Mouse (Mus musculus) heart, postnatal 36 days (tissue): ENCODE results near the gene Sell. TPM values are rescaled to one million over a fixed set of nuclear protein-coding genes. Genes with fewer than 3 reads are reported as not detected.
"Not testable (repeated sequence)": the region's sequence is repeated elsewhere in the genome, so short reads cannot be mapped to it uniquely, and the experiment has no call there.

Source experiments
- DNase-seq, 2 experiments: peaks; one replicate each; pipeline ENCODE4 v3.0.0; 2021 to 2022
- intact Hi-C: fragments of 180-260 bp; cut with DNase I; formaldehyde crosslinking; loops from one replicate; pipeline ENCODE4 v1.15.1; 2025
- total RNA-seq, 2 experiments: library from RNA; stranded (reverse); gene quantifications; 2 replicates each; pipeline ENCODE4 v1.2.3; 2021

Sell gene
- 1 to 10 TPM in 1 of 2 experiments, under 1 TPM in 1; 1.00 to 1.2 TPM for total RNA-seq

DNA sequence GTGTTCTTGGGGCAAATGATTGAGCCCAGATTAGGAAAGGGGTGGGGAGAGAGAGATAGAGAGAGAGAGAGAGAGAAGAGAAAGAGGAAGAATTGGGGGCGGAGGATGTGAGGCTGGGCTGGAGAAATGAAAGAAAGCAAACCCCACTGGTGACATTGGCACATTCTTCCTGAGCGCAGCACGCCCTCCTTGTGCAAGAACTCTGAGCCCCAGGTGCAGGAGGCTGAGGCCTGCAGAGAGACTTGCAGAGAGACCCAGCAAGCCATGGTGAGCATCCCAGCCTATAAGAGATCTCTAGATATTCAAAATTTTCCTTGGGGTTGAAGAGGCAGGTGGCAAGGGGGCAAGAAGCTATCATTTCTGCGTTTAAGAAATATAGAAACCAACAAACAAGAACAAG is at the start of gene Sell:
Sell (plus strand) TSS at position 58 of the 400 bp plus-strand sequence.
- DNase-seq: no peak
- intact Hi-C loops: loop anchor here (1.0 kb wide), 1 partner anchor 76 kb away; no protein-coding TSS in a partner anchor

DNA sequence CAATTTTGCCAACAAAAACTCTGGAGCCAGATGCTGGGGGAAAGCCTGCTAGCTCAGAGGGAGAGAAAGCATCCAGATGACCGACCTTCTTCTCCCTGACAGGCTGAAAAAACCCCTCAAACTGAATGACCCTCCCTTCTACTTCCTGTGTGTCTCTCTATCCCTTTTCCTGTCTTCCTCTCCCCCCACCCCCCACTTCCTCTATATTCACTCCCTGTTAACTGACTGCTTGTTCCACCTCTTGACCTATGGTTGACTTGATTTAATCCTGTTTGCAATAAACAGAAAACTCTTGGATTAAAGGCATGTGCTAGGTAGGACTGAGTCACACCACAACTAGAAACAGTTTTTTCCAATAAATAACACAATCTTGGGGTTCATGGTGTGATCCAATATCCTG is 47.2 kb upstream of the Sell start:
- DNase-seq: no peak
- intact Hi-C loops: no loop called here

- intact Hi-C loops: no loop called here
- DNase-seq: no peak
These were observed 43.4 kb upstream of the Sell start for GRCm38 (mm10) chr1:164018221-164018896.

- intact Hi-C loops: no loop called here
- no peak for DNase-seq
These were observed 42.0 kb upstream of the Sell start for GRCm38 (mm10) chr1:164019789-164020188.

- intact Hi-C loops, DNase-seq: not testable (repeated sequence)
These were observed 41.0 kb upstream of the Sell start for GRCm38 (mm10) chr1:164020746-164021145.

DNA sequence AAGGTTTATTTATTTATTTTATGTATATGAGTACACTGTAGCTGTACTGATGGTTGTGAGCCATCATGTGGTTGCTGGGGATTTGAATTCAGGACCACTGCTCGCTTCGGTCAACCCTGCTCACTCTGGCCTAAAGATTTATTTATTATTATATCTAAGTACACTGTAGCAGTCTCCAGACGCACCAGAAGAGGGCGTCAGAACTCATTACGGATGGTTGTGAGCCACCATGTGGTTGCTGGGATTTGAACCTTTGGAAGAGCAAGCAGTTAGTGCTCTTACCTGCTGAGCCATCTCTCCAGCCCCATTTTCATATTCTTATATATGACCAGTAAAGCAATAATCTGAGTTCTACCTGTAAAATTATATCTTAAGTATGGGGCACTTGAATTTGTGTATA is 39.7 kb upstream of the Sell start:
- DNase-seq, intact Hi-C loops: not testable (repeated sequence)

DNA sequence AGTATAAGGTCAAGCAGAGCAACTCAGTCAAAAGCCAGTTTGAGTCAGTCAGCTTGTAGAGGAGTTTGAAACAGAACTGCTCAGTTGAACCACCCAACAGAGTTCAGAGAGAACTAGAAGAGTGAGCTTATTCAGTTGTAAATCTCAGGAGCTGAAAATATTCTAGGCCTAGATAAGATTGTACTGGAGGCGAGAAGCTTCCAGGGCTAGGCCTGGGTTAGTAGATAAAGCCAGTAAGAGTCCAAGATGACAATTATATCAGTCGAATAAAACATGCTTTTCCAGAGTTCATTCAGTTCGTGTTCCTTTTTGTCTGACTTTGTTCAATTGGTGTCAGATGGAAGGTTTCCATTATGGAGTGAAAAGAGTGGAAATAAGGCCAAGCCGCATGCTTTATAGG is 36.1 kb upstream of the Sell start:
- intact Hi-C loops: no loop called here
- no peak for DNase-seq

DNA sequence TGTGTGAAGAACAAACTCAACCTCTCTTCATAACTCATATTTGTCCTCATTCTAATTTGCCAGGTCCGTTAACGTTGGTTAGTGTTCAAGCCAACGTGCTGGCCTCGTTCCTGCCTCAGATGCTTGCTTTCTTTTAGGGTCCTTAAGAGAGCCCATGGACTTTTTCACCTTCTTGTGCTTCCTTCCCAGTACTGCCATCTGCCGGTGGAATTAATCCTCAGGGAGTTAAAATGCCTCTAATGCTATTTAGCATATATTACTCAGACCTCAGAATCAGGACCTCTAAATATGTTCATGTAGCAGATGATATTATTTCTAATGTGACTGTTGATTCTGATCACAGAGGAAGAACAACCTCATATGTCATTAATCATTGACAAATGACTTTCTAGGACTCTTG is 34.4 kb upstream of the Sell start:
- intact Hi-C loops: no loop called here
- DNase-seq: peak in 1 of 2 experiments; percentile 15

DNA sequence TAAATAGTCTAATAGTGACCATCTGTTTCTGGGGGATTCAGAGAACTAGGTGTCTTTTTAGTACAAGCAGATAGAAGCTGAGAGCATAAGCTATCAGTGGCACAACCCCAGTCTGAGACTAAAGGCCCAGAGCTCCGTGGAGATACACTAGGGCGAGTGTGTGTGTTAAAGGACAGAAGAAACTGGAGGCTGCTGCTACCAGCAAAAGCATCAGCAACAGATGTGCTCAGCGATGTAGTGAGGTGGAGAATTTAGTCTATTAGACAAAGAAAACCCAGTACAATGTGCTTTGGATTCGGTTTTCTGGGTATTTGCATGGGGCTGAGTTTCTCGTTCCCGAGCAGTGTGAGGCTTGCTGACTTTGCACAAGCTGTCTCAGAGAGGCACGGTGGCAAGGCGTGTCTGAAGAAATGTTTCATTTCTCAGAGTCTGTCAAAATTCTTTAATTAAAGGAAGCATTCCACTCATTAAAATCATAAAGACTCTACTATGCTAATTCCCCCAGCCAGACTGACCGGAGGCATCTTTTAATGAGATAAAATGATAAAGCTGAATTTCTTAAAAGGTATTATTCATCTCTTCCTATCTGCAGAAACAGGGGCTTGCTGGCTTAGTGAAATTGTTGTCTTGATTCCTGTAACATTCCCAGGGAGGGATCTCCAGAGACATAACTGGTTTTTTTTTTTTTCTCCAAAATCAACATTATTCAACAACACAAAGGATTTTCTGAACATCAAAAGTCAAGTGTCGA is 21.2 kb upstream of the Sell start:
- DNase-seq: no peak

DNA sequence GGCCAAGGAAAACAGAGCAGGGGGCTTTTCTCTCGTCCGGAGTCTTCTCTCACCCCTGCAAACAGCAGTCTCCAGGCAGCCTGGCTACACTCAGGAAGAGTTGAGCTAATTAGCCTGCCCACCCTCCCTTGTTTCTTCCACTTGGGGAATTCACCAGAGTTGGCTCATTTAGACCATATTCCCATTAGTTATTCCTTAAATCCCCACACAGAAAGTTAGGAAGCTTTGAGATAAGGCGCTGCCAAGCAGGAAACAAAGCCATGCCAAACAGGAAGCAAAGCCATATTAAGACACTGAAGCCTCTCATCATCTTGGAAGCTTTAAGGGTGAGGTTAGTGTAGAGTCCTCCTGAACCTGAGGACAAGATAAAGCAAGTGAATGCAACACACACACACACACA is 18.2 kb upstream of the Sell start:
- peak; percentile 28 to 43 for DNase-seq
- intact Hi-C loops: no loop called here

More for the DNA sequence above, 21.2 kb upstream of the Sell start:
- intact Hi-C loops: no loop called here

- intact Hi-C loops: no loop called here
These were observed 13.8 kb upstream of the Sell start, which contains the start of gene Sele for GRCm38 (mm10) chr1:164047934-164048333. Sele (plus strand) TSS chr1:164048234.

DNA sequence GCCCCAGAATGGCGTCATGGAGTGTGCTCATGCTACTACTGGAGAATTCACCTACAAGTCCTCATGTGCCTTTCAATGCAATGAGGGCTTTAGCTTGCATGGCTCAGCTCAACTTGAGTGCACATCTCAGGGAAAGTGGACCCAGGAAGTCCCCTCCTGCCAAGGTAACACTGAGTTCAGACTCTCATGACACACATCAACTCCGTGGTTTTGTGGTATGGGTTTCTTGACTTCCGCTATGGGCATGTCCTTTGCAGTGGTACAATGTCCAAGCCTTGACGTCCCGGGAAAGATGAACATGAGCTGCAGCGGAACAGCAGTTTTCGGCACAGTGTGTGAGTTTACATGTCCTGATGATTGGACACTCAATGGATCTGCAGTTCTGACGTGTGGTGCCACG is 8.2 kb upstream of the Sell start:
- intact Hi-C loops: no loop called here

More at GRCm38 (mm10) chr1:164047934-164048333, 13.8 kb upstream of the Sell start, which contains the start of gene Sele:
- DNase-seq: no peak

GRCm38 (mm10) chr1:164054800-164055199 is 7.0 kb upstream of the Sell start:
- no peak for DNase-seq
- intact Hi-C loops: no loop called here

More for the DNA sequence above, 8.2 kb upstream of the Sell start:
- no peak for DNase-seq

GRCm38 (mm10) chr1:164060071-164060470 is 1.7 kb upstream of the Sell start:
- no peak for DNase-seq
- intact Hi-C loops: no loop called here

DNA sequence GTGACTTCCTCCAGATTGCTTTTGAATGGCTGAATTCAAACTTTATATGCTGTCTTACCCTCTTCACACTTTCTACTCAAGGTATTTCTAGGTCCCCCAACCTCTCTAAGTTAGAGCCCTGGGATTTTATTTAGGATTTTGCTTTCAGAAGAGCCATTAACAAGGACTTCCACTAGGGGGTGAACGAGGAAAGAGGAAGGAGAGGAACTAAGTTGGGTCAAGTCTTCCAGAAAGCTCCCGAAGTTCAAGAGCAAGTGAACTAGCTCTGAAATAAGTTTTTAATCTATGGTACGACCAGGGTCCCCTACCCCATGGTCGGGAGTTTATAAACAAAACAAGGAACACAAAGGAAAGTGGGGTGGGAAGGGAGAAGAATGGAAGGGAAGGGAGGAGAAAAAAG is 504 bp upstream of the Sell start:
- intact Hi-C loops: loop anchor here (1.0 kb wide), 1 partner anchor 77 kb away; no protein-coding TSS in a partner anchor
- no peak for DNase-seq

GRCm38 (mm10) chr1:164062856-164063255 is 1.1 kb downstream of the Sell start:
- intact Hi-C loops: no loop called here
- no peak for DNase-seq

GRCm38 (mm10) chr1:164063745-164064144 is 2.0 kb downstream of the Sell start:
- DNase-seq: no peak
- intact Hi-C loops: no loop called here

DNA sequence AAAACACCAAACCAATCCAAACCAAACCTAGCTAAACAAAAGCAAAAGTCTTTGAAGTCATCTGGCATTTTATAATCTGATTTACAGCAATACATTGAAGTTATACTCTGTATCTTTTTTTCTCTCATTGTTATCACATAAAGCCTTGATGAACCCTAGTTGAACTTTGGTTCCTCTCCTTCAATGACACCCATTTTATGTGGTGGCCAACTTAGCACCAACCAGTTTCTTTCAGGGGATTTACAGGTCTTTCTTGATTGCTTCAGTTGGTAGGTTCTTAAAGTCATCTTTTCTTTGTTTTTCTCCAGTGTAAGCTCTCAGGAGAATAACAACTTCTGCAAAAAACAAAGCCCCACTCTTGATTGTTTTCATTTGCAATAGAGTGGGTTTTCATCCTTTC is 7.5 kb downstream of the Sell start:
- intact Hi-C loops: no loop called here

DNA sequence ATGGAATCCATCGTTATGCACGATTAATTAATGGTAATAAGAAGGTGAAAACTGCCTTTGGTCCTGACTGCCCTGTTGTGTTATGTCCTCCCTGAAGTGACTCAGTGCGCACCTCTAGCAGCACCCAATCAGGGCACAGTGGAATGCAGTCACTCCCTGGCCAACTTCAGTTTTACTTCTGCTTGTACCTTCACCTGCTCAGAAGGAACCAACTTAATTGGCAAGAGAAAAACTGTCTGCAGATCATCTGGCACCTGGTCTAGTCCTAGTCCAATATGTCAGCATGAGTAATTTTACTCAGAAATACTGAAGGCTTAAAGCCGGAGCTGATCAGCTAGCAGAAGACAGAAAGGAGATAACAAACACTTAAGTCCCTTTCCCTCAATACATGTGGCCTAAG is 8.7 kb downstream of the Sell start:
- no peak for DNase-seq
- intact Hi-C loops: no loop called here

More for the DNA sequence above, 7.5 kb downstream of the Sell start:
- no peak for DNase-seq

- intact Hi-C loops: no loop called here
- no peak for DNase-seq
These were observed 9.3 kb downstream of the Sell start for GRCm38 (mm10) chr1:164071111-164071510.

DNA sequence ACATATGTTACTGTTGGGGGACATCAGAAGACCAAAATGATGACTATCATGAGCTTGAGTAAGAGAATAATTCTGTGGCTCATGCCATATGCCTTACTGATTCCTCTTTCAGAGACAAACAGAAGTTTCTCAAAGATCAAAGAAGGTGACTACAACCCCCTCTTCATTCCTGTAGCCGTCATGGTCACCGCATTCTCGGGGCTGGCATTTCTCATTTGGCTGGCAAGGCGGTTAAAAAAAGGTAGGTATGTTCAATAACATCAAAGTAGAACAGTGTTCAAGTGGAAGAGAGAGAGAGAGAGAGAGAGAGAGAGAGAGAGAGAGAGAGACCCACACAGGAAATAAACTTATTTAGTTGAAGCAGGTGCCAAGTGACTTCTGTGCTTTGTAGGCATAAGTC is 10.2 kb downstream of the Sell start:
- intact Hi-C loops: no loop called here
- DNase-seq: no peak

DNA sequence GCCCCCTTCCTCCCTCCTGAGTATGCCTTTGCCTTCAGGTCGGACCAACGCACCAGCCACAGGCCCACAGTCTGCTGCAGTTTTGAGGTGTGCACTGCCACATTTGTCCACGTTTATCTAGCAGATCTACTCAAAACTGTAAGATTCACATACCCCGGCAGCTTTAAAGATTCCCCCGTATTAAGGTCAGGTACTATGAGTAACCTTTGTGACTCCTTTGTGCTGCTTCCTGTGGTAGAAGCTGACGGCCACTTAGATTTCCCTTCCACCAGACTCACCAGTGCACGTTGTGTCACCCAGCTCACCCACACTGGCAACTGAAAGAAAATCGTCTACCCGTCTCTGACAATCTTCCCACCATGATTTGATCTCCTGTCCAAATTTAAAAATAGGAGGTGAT is 11.3 kb downstream of the Sell start:
- no peak for DNase-seq
- intact Hi-C loops: no loop called here
